Comparison of ENCODE assay signal across 14 mouse cellular contexts in the genomic region with DNA sequence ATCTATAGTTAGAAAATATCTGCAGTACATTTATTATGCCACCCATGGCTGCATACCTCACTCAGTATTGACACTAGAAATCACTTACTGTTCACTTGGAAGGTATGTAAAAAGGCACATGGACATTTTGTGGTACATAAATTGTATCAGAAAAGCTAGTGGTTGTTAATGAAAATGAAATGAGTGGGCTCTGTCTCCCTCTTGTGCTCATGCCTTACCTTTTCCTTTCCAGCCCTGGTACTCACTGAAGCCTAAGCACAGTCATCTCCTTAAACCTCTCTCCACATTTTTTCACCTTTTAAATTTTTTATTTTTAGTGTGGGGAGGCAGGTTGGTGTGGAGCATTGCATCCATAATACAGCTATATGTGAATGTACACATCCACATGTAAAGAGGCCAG.
DNase-seq lines count a peak whose midpoint lies in the region; ATAC-seq and TF ChIP-seq lines count a peak whose summit lies in the region.
"Had no signal": no experiment of that assay in that cellular context is flagged by ENCODE, and none has a peak within 500 bp of the region (broad histone marks: within the 10 kb centered on the region; RNA-seq: fewer than 3 reads in every experiment).

No protein-coding gene starts in this region.

- H3K27me3 ChIP-seq in cerebellum, adult 2 months (ENCODE audit: control insufficient read depth, insufficient read depth, low read length) = no peaks in the 10 kb centered on the region
- H3K27me3 ChIP-seq in intestine, postnatal 0 days (replicated peaks; ENCODE audit: control insufficient read depth, insufficient read depth, low read length) = no peaks in the 10 kb centered on the region
- H3K27me3 ChIP-seq in intestine, embryonic 15.5 days (replicated peaks) = no peaks in the 10 kb centered on the region
- H3K27me3 ChIP-seq: embryonic facial prominence, embryonic 12.5 days had no signal

- H3K4me3 ChIP-seq in cerebellum, adult 2 months (replicated peaks; ENCODE audit: insufficient read depth, low read depth, low read length) = no peak overlapping the region
- no peak overlapping the region for H3K4me3 ChIP-seq in intestine, postnatal 0 days (ENCODE audit: low read depth, low read length)
- no peak overlapping the region for H3K4me3 ChIP-seq in intestine, embryonic 15.5 days (replicated peaks)
- no peak overlapping the region for H3K4me3 ChIP-seq in cortical plate, adult 2 months (ENCODE audit: insufficient read depth, low read length)
- H3K4me3 ChIP-seq: embryonic facial prominence, embryonic 12.5 days had no signal

- no peak overlapping the region for H3K9ac ChIP-seq in intestine, postnatal 0 days (ENCODE audit: low read depth, low read length)
- H3K9ac ChIP-seq in intestine, embryonic 15.5 days = no peak overlapping the region
- H3K9ac ChIP-seq: embryonic facial prominence, embryonic 12.5 days had no signal

- TF ChIP-seq POLR2A in cerebellum, adult 2 months (IDR thresholded peaks at IDR 0.05; ENCODE audit: borderline replicate concordance, insufficient read depth, low read length) = no peak
- no peak for TF ChIP-seq POLR2A in cortical plate, adult 2 months (IDR thresholded peaks at IDR 0.05; ENCODE audit: extremely low read depth, insufficient read depth, low read length)

- H3K36me3 ChIP-seq in intestine, postnatal 0 days (ENCODE audit: control insufficient read depth, insufficient read depth) = no peaks in the 10 kb centered on the region
- H3K36me3 ChIP-seq in intestine, embryonic 15.5 days = no peaks in the 10 kb centered on the region

- H3K27ac ChIP-seq in cerebellum, adult 2 months (ENCODE audit: insufficient read depth, low read length) = no peak overlapping the region
- H3K27ac ChIP-seq in intestine, postnatal 0 days (ENCODE audit: low read depth, low read length) = no peak overlapping the region
- H3K27ac ChIP-seq in intestine, embryonic 15.5 days = no peak overlapping the region
- no peak overlapping the region for H3K27ac ChIP-seq in cortical plate, adult 2 months (ENCODE audit: insufficient read depth, low read length)
- H3K27ac ChIP-seq: embryonic facial prominence, embryonic 12.5 days had no signal

- no peaks in the 10 kb centered on the region for H3K4me1 ChIP-seq in cerebellum, adult 2 months (ENCODE audit: control insufficient read depth, insufficient read depth, low read length)
- no peaks in the 10 kb centered on the region for H3K4me1 ChIP-seq in intestine, postnatal 0 days (replicated peaks; ENCODE audit: control insufficient read depth, insufficient read depth, low read length)
- no peaks in the 10 kb centered on the region for H3K4me1 ChIP-seq in intestine, embryonic 15.5 days (replicated peaks)
- peaks cover 5% of the 10 kb centered on the region; the same call in 1 of the 2 replicates for H3K4me1 ChIP-seq in cortical plate, adult 2 months (ENCODE audit: control insufficient read depth, insufficient read depth, low read length)

- DNase-seq in cerebellum, adult 2 months = no peak
- DNase-seq in cerebellum, postnatal 36 days = no peak
- DNase-seq in lung, postnatal 10 days = peak; percentile 11
- DNase-seq in lung, postnatal 36 days = no peak
- no peak for DNase-seq in urinary bladder, adult 2 months (ENCODE audit: low spot score)
- DNase-seq: gastrocnemius, postnatal 14 days; kidney, postnatal 10 days; right cerebral cortex, postnatal 4 days; thymus, postnatal 14 days had no signal

- no peaks in the 10 kb centered on the region for H3K9me3 ChIP-seq in intestine, postnatal 0 days (ENCODE audit: control insufficient read depth)
- H3K9me3 ChIP-seq in intestine, embryonic 15.5 days = no peaks in the 10 kb centered on the region
- H3K9me3 ChIP-seq: embryonic facial prominence, embryonic 12.5 days had no signal

- ATAC-seq in intestine, postnatal 0 days = no peak
- ATAC-seq in intestine, embryonic 15.5 days = no peak
- ATAC-seq: hindbrain, embryonic 16.5 days had no signal

- TF ChIP-seq CTCF in cerebellum, adult 2 months (IDR thresholded peaks at IDR 0.05; ENCODE audit: borderline replicate concordance, insufficient read depth, low read depth, low read length) = peak; percentile 25; the same call in 1 of the 2 replicates
- peak; percentile 55 for TF ChIP-seq CTCF in intestine, postnatal 0 days (IDR thresholded peaks at IDR 0.05; ENCODE audit: low read depth)
- peak; percentile 22; the same call in 1 of the 2 replicates for TF ChIP-seq CTCF in cortical plate, adult 2 months (IDR thresholded peaks at IDR 0.05; ENCODE audit: extremely low read depth, insufficient read depth, low read length)

- no peak overlapping the region for H3K4me2 ChIP-seq in intestine, postnatal 0 days (replicated peaks; ENCODE audit: low read depth)
- no peak overlapping the region for H3K4me2 ChIP-seq in intestine, embryonic 15.5 days (replicated peaks)
- H3K4me2 ChIP-seq: embryonic facial prominence, embryonic 12.5 days had no signal
